Mouse (Mus musculus) NIH3T3 (cell line): ENCODE measurements at regions not wholly inside any gene's neighbourhood (a gene's known extent, or its start where the extent isn't known, plus 50 kb on each side); places are given as distances from the start of the nearest gene placed in this dataset.

ENCODE experiments used
- DNase-seq: peaks from one replicate; pipeline ENCODE4 v3.0.0-alpha.2; 2012; ENCODE audit warnings: low read depth

- DNase-seq, result no peak
Observed at GRCm38 (mm10) chr5:41994307-41994706, 73.5 kb upstream of the Gm16223 start.

- no peak for DNase-seq
Observed at GRCm38 (mm10) chr5:41983556-41983955, 84.2 kb upstream of the Gm16223 start.

DNA sequence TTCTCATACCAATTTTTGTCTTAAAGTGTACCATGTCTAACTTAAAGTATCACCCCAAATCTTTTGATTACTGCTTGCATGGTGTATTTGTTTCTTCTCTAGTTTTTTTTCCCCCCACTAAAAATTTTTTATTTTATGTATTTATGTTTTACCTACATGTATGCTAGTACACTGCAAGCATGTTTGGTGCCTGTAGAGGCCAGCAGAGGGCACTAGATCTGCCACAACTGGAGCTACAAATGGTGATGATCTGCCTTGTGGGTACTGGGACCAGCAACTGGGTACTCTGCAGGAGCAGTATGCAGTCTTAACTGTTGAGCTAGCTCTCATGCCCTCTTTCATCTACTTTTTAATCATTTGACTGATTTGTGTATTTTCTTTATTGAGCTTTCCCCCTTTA is 92.2 kb upstream of the Gm16223 start:
- peak; percentile 6 for DNase-seq

DNA sequence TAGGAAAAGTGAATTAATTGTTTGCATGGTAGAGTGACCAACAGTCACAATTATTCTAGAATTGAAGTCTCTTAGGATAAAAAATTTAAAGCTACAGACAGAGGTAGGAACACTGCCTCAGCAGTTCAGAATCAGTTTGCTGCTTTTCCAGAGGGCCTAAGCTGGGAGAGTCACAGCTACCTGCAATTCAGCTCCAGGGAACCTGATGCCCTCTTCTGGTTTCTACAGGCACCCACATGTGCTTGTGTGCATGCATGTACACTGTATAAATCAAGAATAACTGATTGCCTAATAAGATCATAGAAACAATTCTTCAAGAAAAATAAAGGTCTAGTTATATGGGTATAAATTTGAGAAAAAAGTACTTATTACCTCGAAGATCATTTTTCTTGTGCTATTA is 96.6 kb upstream of the Gm16223 start:
- DNase-seq, result peak; percentile 3

DNA sequence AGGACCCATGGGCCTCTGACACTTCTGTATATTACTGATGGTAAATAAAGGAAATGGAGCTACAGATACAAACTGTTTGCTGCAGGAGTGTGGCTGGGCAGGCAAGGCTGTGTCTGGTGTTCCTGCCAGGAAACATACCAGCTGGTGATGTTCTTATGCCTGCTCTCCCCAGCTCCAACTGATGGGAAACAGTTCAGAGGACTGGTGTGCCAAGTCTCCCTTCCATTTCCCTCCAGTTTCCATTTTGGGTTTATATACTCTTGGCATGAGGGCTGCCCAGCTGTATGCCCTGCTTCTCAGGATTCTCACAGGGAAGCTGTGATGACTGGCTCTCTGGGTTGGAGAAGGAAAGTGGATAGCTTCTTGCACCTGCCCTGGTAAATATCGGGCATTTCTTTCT is 100.8 kb upstream of the Gm16223 start:
- DNase-seq, result no peak

DNA sequence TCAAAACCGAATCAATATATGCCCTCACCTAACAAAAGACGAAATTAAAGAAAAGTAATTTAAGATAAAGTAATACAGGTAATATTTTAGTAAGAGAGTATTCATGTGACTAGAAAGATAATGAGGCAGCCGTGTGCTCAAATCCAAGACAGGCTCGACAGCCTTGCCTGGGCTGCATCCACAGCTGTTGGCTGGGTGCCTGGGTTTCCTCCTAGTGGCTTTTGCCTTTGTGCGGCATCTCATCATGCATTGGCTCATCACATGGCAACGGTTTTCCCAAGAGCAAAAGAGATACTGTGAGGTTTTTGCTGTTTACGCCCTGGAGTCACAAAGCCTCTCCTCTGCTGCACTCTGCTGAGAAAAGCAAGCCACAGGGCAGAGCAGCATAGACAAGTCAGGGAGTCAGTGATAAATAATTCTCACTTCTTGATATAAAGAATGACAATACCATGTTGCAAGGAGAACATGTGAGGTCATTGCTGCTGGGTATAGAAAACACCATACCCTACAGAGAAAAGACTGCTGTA is 103.1 kb upstream of the Bod1l start:
- no peak for DNase-seq

GRCm38 (mm10) chr5:41943399-41943798 is 99.3 kb upstream of the Bod1l start:
- DNase-seq, result no peak

DNA sequence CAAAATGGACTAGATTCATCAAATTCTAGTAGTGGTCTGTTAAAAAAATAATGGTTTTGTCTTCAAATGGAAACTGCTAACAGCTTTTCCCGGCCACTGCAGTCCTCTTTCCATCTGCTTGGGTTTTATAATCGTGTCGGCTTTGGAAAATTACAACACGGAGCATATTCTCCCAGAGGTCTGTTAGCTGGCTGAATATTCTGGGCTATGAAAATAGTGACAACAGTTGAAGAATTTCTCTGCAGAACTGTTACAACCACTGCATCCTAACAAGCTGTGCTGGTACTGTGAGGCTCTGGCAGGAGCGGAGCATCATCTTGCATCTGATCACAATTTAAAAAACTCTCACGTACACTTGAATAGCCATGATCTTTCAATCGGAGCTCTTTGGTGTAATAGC is 98.0 kb upstream of the Bod1l start:
- no peak for DNase-seq

DNA sequence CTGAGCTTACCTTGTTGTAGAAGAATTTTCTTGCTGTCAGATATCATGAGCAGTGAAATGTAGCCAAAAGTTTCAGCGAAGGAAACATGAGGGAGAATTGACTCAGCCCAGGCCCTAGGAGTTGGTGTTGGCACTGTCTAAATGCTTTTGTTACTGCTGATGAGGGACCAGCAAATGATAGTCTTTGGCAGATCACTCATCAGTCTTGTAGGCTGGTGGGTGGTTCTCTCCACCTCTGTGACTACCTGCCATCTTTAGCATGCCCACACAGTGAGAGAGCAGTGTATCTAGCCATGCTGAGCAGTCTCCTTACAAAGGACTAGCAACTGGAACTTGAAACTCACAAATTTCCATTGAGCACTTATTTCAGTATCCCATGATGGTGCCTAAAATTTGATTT is 97.1 kb upstream of the Bod1l start:
- DNase-seq, result no peak

GRCm38 (mm10) chr5:41939736-41940135 is 95.6 kb upstream of the Bod1l start:
- DNase-seq, result no peak

DNA sequence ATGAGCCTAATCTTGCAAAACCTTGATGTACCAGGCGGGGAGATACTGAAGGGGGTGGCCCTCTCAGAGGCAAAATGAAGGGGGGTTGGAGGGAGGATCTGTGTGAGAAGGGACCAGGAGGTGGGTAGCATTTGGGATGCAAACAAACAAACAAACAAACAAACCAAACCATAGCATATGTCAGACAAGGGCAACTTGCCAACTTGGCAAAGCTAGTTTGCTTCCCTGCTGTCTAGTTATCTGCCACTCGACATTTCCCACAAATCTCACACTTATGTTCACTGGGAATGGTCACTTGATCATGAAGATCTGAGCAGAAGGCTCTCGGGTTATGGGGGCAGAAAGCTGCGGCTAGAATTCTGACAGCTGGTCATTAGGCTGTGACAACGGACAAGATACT is 65.9 kb upstream of the Bod1l start:
- DNase-seq, result no peak

GRCm38 (mm10) chr5:41907749-41908148 is 63.6 kb upstream of the Bod1l start:
- DNase-seq, result no peak

DNA sequence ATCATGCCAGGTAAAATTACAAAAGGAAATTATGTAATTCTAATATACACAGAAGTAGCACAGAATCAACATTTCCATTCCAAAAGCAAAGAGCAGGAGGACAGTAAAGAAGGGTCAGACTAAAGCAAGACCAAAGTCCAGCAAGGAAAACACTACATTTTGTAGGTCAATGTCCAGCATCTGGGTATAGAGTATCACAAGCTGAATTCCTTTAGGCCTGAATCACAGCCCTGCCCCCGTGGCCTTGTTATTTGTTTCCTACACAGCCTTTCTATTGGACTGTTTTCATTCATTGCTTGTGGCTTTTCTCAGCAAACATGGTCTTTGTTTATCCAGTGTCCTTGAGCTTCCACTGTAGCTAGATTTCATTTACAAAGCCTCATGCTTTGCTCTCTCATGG is 60.4 kb upstream of the Bod1l start:
- peak; percentile 4 for DNase-seq

DNA sequence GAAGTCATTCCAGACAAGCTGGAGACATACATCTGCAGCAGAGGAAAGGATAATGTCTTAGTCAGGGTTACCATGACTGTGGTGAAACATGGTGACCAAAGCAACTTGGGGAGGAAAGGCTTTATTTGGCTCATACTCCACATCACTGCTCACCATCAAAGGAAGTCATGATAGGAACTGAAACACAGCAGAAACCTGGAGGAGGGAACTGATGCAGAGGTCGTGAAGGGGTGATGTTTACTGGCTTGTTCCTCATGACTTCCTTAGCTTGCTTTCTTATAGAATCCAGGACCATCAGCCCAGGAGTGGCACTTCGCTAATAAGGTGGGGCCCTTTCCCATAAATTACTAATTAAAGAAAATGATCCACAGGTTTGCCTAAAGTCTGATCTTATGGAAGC is 55.1 kb upstream of the Bod1l start:
- no peak for DNase-seq

- no peak for DNase-seq
Observed at GRCm38 (mm10) chr5:41898748-41899147, 54.6 kb upstream of the Bod1l start.
